Mouse (Mus musculus) liver, embryonic 16.5 days (tissue): ENCODE data around the gene Prkn. TPM values are rescaled to one million over a fixed set of nuclear protein-coding genes. Genes with fewer than 3 reads are reported as not detected.

Experiments used
- ATAC-seq: fragments of 200-750 bp; cut with Nextera tagmentation; 2 replicates; pipeline ENCODE4 v1.8.0; 2017; ENCODE audit warnings: low read depth, mild to moderate bottlenecking, moderate number of reproducible peaks, moderate library complexity
- H3K27ac ChIP-seq: fragments of 300-500 bp; sonication (generic); 2 replicates; pipeline ENCODE4 v1.5.1; 2014; ENCODE audit warnings: mild to moderate bottlenecking, low read length
- H3K27me3 ChIP-seq: fragments of 300-500 bp; sonication (generic); 2 replicates; pipeline ENCODE4 v1.6.1; 2014; ENCODE audit warnings: low read depth, low read length, mixed read lengths; ENCODE audit not compliant: control insufficient read depth, insufficient read depth
- H3K36me3 ChIP-seq: fragments of 300-500 bp; sonication (generic); 2 replicates; pipeline ENCODE4 v1.6.1; 2014; ENCODE audit warnings: mild to moderate bottlenecking; ENCODE audit not compliant: control insufficient read depth, insufficient read depth
- H3K4me1 ChIP-seq: fragments of 300-500 bp; sonication (generic); 2 replicates; pipeline ENCODE4 v1.6.1; 2014; ENCODE audit warnings: low read depth, low read length, mixed read lengths; ENCODE audit not compliant: control insufficient read depth
- H3K4me2 ChIP-seq: fragments of 300-500 bp; sonication (generic); 2 replicates; pipeline ENCODE4 v1.6.1; 2014; ENCODE audit warnings: low read depth, low read length, mixed read lengths
- H3K4me3 ChIP-seq: fragments of 300-500 bp; sonication (generic); 2 replicates; pipeline ENCODE4 v1.5.1; 2014; ENCODE audit warnings: low read depth, mild to moderate bottlenecking, low read length
- H3K9ac ChIP-seq: fragments of 300-500 bp; sonication (generic); 2 replicates; pipeline ENCODE4 v1.6.1; 2014; ENCODE audit warnings: low read depth, low read length
- H3K9me3 ChIP-seq: fragments of 300-500 bp; sonication (generic); replicated peaks from 2 replicates; pipeline ENCODE4 v1.6.1; 2016; ENCODE audit warnings: low read length; ENCODE audit not compliant: control insufficient read depth
- WGBS: fragments of 180-500 bp; shearing (Covaris S2); extraction: QIAGEN DNeasy Blood & Tissue Kit; methylation state at CpG from one replicate; pipeline ENCODE4 v1.1.7; 2014; ENCODE audit not compliant: insufficient replicate concordance; 5-methylcytosine and 5-hydroxymethylcytosine counted together
- polyA plus RNA-seq: library from polyadenylated mRNA; unstranded; fragments of >200 nt; fragmentation: Nextera tagmentation; extraction: Ambion mirVana; gene quantifications from 2 replicates; pipeline ENCODE4 v1.2.1, GENCODE M21; 2015

Gene Prkn
- polyA plus RNA-seq, 1 experiment from 2014 or later, result 0.70 TPM

GRCm38 (mm10) chr17:12062861-12063260, 1222.7 kb downstream of the Prkn start:
- no peaks in the 10 kb centered on the region for H3K4me1 ChIP-seq
- no peaks in the 10 kb centered on the region for H3K36me3 ChIP-seq
- H3K4me3 ChIP-seq, result no peak overlapping the region
- 74% methylated on average over 3 of the region's 3 CpGs for WGBS
- ATAC-seq, result no peak
- no peak overlapping the region for H3K27ac ChIP-seq
- no peaks in the 10 kb centered on the region for H3K27me3 ChIP-seq
- H3K4me2 ChIP-seq, result no peak overlapping the region
- no peak overlapping the region for H3K9ac ChIP-seq
- H3K9me3 ChIP-seq, result no peaks in the 10 kb centered on the region

- 90% methylated on average over 7 of the region's 7 CpGs for WGBS
- Histone ChIP-seq H3K9me3 (no peaks in the 10 kb centered on the region), H3K27ac (no peak overlapping the region), H3K36me3 (no peaks in the 10 kb centered on the region), H3K4me1 (no peaks in the 10 kb centered on the region), H3K4me3 (no peak overlapping the region), H3K9ac (no peak overlapping the region), H3K27me3 (no peaks in the 10 kb centered on the region), H3K4me2 (no peak overlapping the region)
- no peak for ATAC-seq
Measured at GRCm38 (mm10) chr17:12063533-12063932, 1223.3 kb downstream of the Prkn start.

GRCm38 (mm10) chr17:12066054-12066453, 1225.9 kb downstream of the Prkn start:
- H3K27me3 ChIP-seq, result no peaks in the 10 kb centered on the region
- 71% methylated on average over 10 of the region's 10 CpGs for whole genome bisulfite sequencing
- H3K9me3 ChIP-seq, result no peaks in the 10 kb centered on the region
- no peaks in the 10 kb centered on the region for H3K36me3 ChIP-seq
- H3K9ac ChIP-seq, result no peak overlapping the region
- no peaks in the 10 kb centered on the region for H3K4me1 ChIP-seq
- H3K27ac ChIP-seq, result no peak overlapping the region
- no peak overlapping the region for H3K4me3 ChIP-seq
- no peak for ATAC-seq
- no peak overlapping the region for H3K4me2 ChIP-seq

GRCm38 (mm10) chr17:12076816-12077215, 1236.6 kb downstream of the Prkn start:
- no peak overlapping the region for H3K4me2 ChIP-seq
- ATAC-seq, result no peak
- H3K4me3 ChIP-seq, result no peak overlapping the region

GRCm38 (mm10) chr17:12080656-12081495, 1240.7 kb downstream of the Prkn start:
- no peak for ATAC-seq
- Histone ChIP-seq H3K36me3 (no peaks in the 10 kb centered on the region), H3K9ac (no peak overlapping the region), H3K4me1 (no peaks in the 10 kb centered on the region), H3K27ac (no peak overlapping the region), H3K4me2 (no peak overlapping the region), H3K4me3 (no peak overlapping the region), H3K9me3 (no peaks in the 10 kb centered on the region), H3K27me3 (no peaks in the 10 kb centered on the region)
- 43% methylated on average over 20 of the region's 20 CpGs for WGBS

More at GRCm38 (mm10) chr17:12076816-12077215, 1236.6 kb downstream of the Prkn start:
- Histone ChIP-seq H3K27ac (no peak overlapping the region), H3K27me3 (no peaks in the 10 kb centered on the region), H3K9me3 (no peaks in the 10 kb centered on the region), H3K4me1 (no peaks in the 10 kb centered on the region), H3K9ac (no peak overlapping the region), H3K36me3 (no peaks in the 10 kb centered on the region)
- 52% methylated on average over 2 of the region's 2 CpGs for WGBS

GRCm38 (mm10) chr17:12082201-12082600, 1242.0 kb downstream of the Prkn start:
- no peaks in the 10 kb centered on the region for H3K27me3 ChIP-seq
- H3K36me3 ChIP-seq, result no peaks in the 10 kb centered on the region
- no peak overlapping the region for H3K9ac ChIP-seq
- no peaks in the 10 kb centered on the region for H3K4me1 ChIP-seq
- no peak overlapping the region for H3K4me2 ChIP-seq
- H3K27ac ChIP-seq, result no peak overlapping the region
- ATAC-seq, result no peak
- no peaks in the 10 kb centered on the region for H3K9me3 ChIP-seq
- H3K4me3 ChIP-seq, result no peak overlapping the region
- WGBS, result 69% methylated on average over 5 of the region's 5 CpGs

- Histone ChIP-seq H3K4me1 (no peaks in the 10 kb centered on the region), H3K9me3 (no peaks in the 10 kb centered on the region), H3K27ac (no peak overlapping the region), H3K4me3 (no peak overlapping the region), H3K36me3 (no peaks in the 10 kb centered on the region), H3K9ac (no peak overlapping the region), H3K27me3 (peaks cover 2% of the 10 kb centered on the region; the same call in 1 of the 2 replicates), H3K4me2 (no peak overlapping the region)
- WGBS, result 61% methylated on average over 5 of the region's 5 CpGs
- no peak for ATAC-seq
Measured at GRCm38 (mm10) chr17:12090261-12090927, 1250.2 kb downstream of the Prkn start.

- H3K36me3 ChIP-seq, result no peaks in the 10 kb centered on the region
- no peak for ATAC-seq
- 76% methylated on average over 6 of the region's 6 CpGs for WGBS
Measured at GRCm38 (mm10) chr17:12092901-12093564, 1252.8 kb downstream of the Prkn start.

More at GRCm38 (mm10) chr17:12092901-12093564, 1252.8 kb downstream of the Prkn start:
- Histone ChIP-seq H3K9me3 (no peaks in the 10 kb centered on the region), H3K4me2 (no peak overlapping the region), H3K4me1 (no peaks in the 10 kb centered on the region), H3K27ac (no peak overlapping the region), H3K4me3 (no peak overlapping the region), H3K27me3 (peaks cover 2% of the 10 kb centered on the region; the same call in 1 of the 2 replicates), H3K9ac (no peak overlapping the region)
